Mouse (Mus musculus) yolk sac, embryonic 10.5 days (tissue): ENCODE measurements around the gene Gm49661.

Experiments used
- DNase-seq: peaks from one replicate; pipeline ENCODE4 v3.0.0-alpha.2; 2017; ENCODE audit warnings: low spot score

Gm49661 gene

GRCm38 (mm10) chr8:84934860-84935259 is 34.4 kb downstream of the Gm49661 start:
- no peak for DNase-seq

- DNase-seq, result no peak
Measured at GRCm38 (mm10) chr8:84933767-84934559, 35.3 kb downstream of the Gm49661 start.

- no peak for DNase-seq
Measured at GRCm38 (mm10) chr8:84930582-84930981, 38.7 kb downstream of the Gm49661 start.

GRCm38 (mm10) chr8:84928456-84929306 is 40.6 kb downstream of the Gm49661 start:
- DNase-seq, result peak; percentile 52

GRCm38 (mm10) chr8:84927513-84927912 is 41.7 kb downstream of the Gm49661 start:
- DNase-seq, result no peak

GRCm38 (mm10) chr8:84925557-84925956 is 43.7 kb downstream of the Gm49661 start:
- no peak for DNase-seq

GRCm38 (mm10) chr8:84921596-84921995 is 47.6 kb downstream of the Gm49661 start:
- DNase-seq, result no peak

- no peak for DNase-seq
Measured at GRCm38 (mm10) chr8:84918646-84919045, 50.6 kb downstream of the Gm49661 start.

GRCm38 (mm10) chr8:84917781-84918180 is 51.5 kb downstream of the Gm49661 start:
- DNase-seq, result no peak
